Mouse (Mus musculus) embryonic fibroblast, embryonic 13.5 days (primary cell): ENCODE data around the gene Tnfrsf4. TPM values are rescaled to one million over a fixed set of nuclear protein-coding genes. Genes with fewer than 3 reads are reported as not detected.

ENCODE experiments used
- H3K27ac ChIP-seq: 2 replicates; pipeline ENCODE4 v1.5.1; 2012; ENCODE audit warnings: low read length, control low read depth, inconsistent platforms; ENCODE audit not compliant: insufficient read depth
- H3K4me1 ChIP-seq: 2 replicates; pipeline ENCODE4 v1.6.1; 2011; ENCODE audit warnings: low read length; ENCODE audit not compliant: control insufficient read depth, insufficient read depth
- H3K4me3 ChIP-seq: 2 replicates; pipeline ENCODE4 v1.5.1; 2011; ENCODE audit warnings: mild to moderate bottlenecking, control low read depth, low read length; ENCODE audit not compliant: insufficient read depth
- CTCF ChIP-seq: IDR thresholded peaks from 2 replicates; pipeline ENCODE4 v1.5.1; 2011; ENCODE audit warnings: mild to moderate bottlenecking, control low read depth, low read length, moderate library complexity, borderline replicate concordance; ENCODE audit not compliant: insufficient read depth
- POLR2A ChIP-seq: IDR thresholded peaks from 2 replicates; pipeline ENCODE4 v1.6.1; 2011; ENCODE audit warnings: low read depth, mild to moderate bottlenecking, control low read depth, low read length, moderate library complexity
- polyA plus RNA-seq: library from polyadenylated mRNA; stranded (reverse); fragments of >200 nt; gene quantifications from 2 replicates; pipeline ENCODE4 v1.2.4, GENCODE M21; 2011; ENCODE audit warnings: low read depth; ENCODE audit not compliant: missing spikeins, insufficient read length

Gene Tnfrsf4
- polyA plus RNA-seq, 1 experiment, result 2.8 TPM

DNA sequence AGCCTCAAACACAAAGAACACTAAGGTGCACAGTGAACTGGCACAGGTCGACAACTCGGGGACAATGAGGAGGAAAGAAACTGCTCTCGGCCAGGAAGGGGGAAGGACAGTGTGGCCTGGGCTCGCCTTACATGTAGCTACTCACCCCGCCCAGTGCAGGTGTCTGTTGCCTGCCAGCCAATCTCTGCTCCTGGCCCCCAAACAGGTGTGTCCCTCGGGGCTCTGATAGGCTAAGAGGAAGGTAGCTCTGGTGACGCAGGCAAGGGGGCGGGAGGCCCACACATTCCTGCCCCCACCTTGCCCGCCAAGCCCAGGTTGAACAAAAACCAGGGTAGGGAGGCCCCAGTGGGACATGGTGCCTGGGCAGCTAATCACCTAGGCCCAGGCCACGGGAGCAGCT lies 46.1 kb downstream of the Tnfrsf4 start:
- Histone ChIP-seq H3K4me3 (no peak overlapping the region), H3K27ac (no peak overlapping the region), H3K4me1 (no peaks in the 10 kb centered on the region)
- no peak for TF ChIP-seq POLR2A
- no peak for TF ChIP-seq CTCF

DNA sequence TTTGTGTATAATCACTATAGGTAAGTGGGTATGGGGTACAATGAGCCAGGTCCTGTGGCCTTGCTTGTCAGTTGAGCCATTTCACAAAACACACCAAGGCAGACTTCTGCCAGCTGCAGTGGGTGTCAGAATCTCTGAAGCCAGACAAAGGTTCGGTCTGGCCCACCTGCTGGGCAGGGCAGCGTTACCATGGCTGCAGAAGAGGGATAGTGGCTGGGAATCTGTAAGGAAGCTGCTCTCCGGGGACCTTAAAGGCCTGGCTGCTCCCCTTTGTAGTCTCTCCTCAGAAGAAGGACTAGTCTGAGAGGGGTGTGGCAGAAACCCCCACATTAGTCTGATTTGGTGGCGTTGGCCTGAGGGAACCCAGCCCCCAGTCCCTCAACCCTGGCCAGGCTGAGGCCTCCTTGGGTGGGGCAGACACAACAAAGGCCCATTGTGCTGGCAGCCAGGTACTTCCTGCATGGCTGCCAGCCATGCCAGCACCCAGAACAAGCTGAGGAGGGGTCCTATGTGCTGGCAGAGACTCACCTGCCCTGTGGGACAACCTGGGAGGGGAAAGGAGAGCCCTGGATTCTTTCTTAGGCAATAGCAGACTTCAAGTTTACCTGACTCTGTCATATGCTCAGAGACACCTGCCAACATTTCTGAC lies 50.3 kb downstream of the Tnfrsf4 start:
- no peak overlapping the region for H3K27ac ChIP-seq
- H3K4me1 ChIP-seq, result no peaks in the 10 kb centered on the region
- TF ChIP-seq CTCF (no peak), POLR2A (no peak)
- H3K4me3 ChIP-seq, result no peak overlapping the region

DNA sequence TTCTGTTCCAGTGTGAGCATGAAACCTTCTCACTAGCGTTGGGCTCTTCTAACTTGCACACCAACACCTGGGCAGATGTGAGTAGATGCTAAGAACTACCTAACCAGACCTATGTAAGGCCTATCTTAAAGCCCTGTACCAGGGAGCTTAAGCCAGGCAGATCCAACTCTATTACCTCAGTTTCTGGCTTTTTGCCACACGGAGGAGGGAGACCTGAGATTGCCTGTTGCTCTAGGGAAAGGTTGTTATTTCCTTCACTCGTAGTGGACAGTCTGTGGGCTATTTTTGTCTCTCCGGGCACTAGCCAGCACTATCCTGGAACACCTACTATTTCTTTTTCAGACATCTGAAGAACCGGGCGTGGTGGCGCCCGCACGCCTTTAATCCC lies 50.9 kb downstream of the Tnfrsf4 start:
- Histone ChIP-seq H3K4me1 (no peaks in the 10 kb centered on the region), H3K4me3 (no peak overlapping the region), H3K27ac (no peak overlapping the region)
- TF ChIP-seq CTCF (no peak), POLR2A (no peak)

DNA sequence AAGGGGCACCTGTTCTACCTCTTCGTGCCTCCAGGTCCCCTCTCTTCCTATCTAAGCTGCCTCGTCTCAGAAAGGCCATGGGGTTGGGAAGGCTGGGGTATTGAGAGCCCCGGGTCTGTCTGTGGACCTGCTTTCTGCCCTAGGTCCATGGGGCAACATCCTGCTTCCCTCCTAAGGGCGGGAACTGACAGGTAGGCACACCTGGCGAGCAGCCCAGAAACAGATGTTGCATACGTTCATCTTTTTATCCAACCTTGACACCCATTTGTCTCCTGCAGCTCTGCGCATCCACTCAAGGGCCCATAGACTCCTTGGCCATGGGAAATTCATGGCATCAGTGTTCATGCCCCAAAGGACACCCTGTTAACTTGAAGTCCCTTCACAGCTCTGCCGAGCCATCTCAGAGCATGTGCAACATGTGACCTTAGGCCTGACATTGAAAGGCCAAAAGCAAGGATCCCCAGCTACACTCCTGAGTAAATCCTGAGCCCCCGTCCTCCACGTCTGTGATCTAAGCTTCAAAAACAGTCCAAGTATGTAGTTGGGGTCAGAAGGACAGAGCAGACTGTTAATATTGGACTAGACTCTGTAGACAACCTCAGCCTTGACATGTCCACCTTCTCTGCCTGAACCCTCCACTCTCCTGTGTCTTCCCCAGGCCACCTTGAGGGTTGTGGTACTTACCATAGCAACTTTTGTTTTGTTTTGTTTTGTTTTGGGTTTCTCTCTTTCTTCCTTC lies 51.7 kb downstream of the Tnfrsf4 start:
- TF ChIP-seq POLR2A (no peak), CTCF (no peak)
- H3K27ac ChIP-seq, result no peak overlapping the region
- no peak overlapping the region for H3K4me3 ChIP-seq
- H3K4me1 ChIP-seq, result no peaks in the 10 kb centered on the region

Other genes starting within 250 kb of the Tnfrsf4 start
- gene Vwa1, start 239.1 kb upstream of the Tnfrsf4 start, polyA plus RNA-seq, result 0.67 and 0.77 TPM in 2 replicates
- gene Tmem88b, start 228.0 kb upstream of the Tnfrsf4 start, polyA plus RNA-seq, result 0.25 and 0.52 TPM in 2 replicates
- not detected in 2 replicates for gene Ankrd65, start 223.4 kb upstream of the Tnfrsf4 start, polyA plus RNA-seq
- 115 and 129 TPM in 2 replicates for gene Mrpl20, start 211.0 kb upstream of the Tnfrsf4 start, polyA plus RNA-seq
- 74.3 and 91.9 TPM in 2 replicates for gene Ccnl2, start 201.4 kb upstream of the Tnfrsf4 start, polyA plus RNA-seq
- 73.1 and 74.4 TPM in 2 replicates for gene Aurkaip1, start 182.6 kb upstream of the Tnfrsf4 start, polyA plus RNA-seq
- gene Mxra8, start 174.2 kb upstream of the Tnfrsf4 start, polyA plus RNA-seq, result 441 and 484 TPM in 2 replicates
- 38.5 and 41.4 TPM in 2 replicates for gene Dvl1, start 166.4 kb upstream of the Tnfrsf4 start, polyA plus RNA-seq
- 0.14 TPM in 1 of 2 replicates, not detected in the other for gene Tas1r3, start 150.5 kb upstream of the Tnfrsf4 start, polyA plus RNA-seq
- 17.4 and 21.5 TPM in 2 replicates for gene Cptp, start 144.4 kb upstream of the Tnfrsf4 start, polyA plus RNA-seq
- gene Ints11, start 144.3 kb upstream of the Tnfrsf4 start, polyA plus RNA-seq, result 33.2 and 40.0 TPM in 2 replicates
- 23.2 and 27.1 TPM in 2 replicates for gene Pusl1, start 122.1 kb upstream of the Tnfrsf4 start, polyA plus RNA-seq
- gene Acap3, start 122.0 kb upstream of the Tnfrsf4 start, polyA plus RNA-seq, result 18.1 and 25.7 TPM in 2 replicates
- gene Ube2j2, start 70.0 kb upstream of the Tnfrsf4 start, polyA plus RNA-seq, result 82.9 and 96.0 TPM in 2 replicates
- gene C1qtnf12, start 51.5 kb upstream of the Tnfrsf4 start, polyA plus RNA-seq, result 25.2 and 31.0 TPM in 2 replicates
- 5.3 and 5.4 TPM in 2 replicates for gene B3galt6, start 21.2 kb upstream of the Tnfrsf4 start, polyA plus RNA-seq
- 172 and 187 TPM in 2 replicates for gene Sdf4, start 21.0 kb upstream of the Tnfrsf4 start, polyA plus RNA-seq
- 1.4 TPM in 1 of 2 replicates, not detected in the other for gene Tnfrsf18, start 12.3 kb downstream of the Tnfrsf4 start, polyA plus RNA-seq
- not detected in 2 replicates for gene Ttll10, start 45.6 kb downstream of the Tnfrsf4 start, polyA plus RNA-seq
- 15.0 and 22.1 TPM in 2 replicates for gene 9430015G10Rik, start 96.1 kb downstream of the Tnfrsf4 start, polyA plus RNA-seq
- gene Rnf223, start 116.7 kb downstream of the Tnfrsf4 start, polyA plus RNA-seq, result not detected in 2 replicates
- gene Agrn, start 183.6 kb downstream of the Tnfrsf4 start, polyA plus RNA-seq, result 102 and 110 TPM in 2 replicates
- 71.0 and 85.7 TPM in 2 replicates for gene Isg15, start 187.0 kb downstream of the Tnfrsf4 start, polyA plus RNA-seq
- gene AW011738, start 189.5 kb downstream of the Tnfrsf4 start, polyA plus RNA-seq, result 2.9 and 3.6 TPM in 2 replicates
- gene Perm1, start 202.0 kb downstream of the Tnfrsf4 start, polyA plus RNA-seq, result 0.12 TPM in 1 of 2 replicates, not detected in the other
- gene Plekhn1, start 221.0 kb downstream of the Tnfrsf4 start, polyA plus RNA-seq, result 20.4 and 20.5 TPM in 2 replicates
- gene Noc2l, start 222.2 kb downstream of the Tnfrsf4 start, polyA plus RNA-seq, result 64.6 and 66.1 TPM in 2 replicates
- gene Samd11, start 241.8 kb downstream of the Tnfrsf4 start, polyA plus RNA-seq, result not detected in 2 replicates